Mouse (Mus musculus): Measurements from ENCODE around the gene Rara.
A peak's percentile ranks its signal among the peaks of the same experiment; 100 is the strongest.

Rara gene

GRCm38 (mm10) chr11:98953835-98954320 is 26.3 kb downstream of the Rara start:
- DNase-seq, result no peak

- DNase-seq, result peak; percentile 55
Measured at GRCm38 (mm10) chr11:98954373-98954772, 26.8 kb downstream of the Rara start.

DNA sequence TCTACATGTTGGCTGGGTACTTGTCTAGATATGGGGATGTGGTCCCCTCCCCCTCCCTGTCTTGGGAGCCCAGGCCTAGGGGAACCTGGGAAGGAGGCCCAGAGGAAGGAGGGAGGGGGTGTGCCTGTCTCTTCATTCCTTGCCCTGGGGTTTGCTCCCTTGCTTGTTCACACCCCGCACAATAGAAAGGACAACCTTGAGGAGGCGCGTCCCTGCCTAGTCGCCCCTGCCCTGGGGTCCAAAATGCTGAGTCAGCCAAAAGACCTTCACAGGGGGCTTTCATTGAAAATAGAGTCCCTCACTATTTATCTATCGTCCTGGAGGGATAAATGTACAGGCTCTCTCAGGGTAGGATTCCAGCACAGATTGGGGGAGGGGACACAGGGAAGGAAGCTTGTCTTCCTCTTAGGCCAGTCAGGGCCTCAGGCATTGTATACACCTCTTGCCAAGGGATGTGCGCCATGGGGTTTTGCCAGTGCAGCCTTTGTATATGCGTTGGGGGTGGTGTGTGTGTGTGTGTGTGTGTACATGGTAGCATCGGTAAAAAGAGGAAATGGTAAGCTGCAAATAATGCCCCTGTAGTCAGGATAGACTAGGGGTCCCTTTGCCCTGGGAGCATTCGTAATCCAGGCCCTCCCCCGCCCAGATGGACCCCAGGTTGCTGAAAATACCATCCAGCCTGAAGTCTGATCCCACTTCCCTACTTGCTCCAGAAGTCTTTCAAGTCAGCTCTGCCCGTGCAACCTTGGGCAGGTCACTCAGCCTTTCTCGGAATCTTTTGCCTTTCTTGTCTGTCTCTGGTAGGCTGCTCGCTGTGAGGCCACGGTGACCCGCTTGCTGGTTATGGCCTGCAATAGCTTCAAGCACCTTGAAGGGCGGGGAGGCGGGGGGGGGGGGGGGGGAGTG is 27.4 kb downstream of the Rara start:
- DNase-seq, result no peak

DNA sequence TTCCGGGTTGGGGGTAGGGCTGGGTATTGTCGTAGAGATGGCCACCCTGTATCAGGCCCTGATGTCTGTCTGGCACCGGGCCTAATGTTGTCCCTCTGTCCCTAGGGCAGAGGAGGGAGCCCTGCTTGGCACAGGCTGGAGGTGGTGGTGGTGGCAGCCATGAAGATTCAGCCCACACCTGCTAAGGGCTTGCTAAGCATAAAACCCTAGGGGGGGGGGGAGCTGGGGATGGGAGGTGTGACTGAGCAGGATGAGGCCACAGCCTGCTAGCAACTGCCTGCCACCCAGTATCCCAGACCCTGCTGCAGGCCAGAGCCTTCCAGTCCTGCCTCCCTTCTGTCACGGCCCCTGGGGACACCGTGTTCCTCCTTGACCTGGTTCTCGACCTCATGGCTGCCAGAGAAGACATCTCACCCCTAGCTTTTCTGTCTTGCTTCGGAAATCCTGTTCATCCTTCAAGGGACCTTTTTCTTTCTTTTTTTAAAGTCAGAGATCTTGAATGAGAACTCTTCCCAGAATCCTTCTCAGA is 28.2 kb downstream of the Rara start:
- DNase-seq, result no peak

GRCm38 (mm10) chr11:98956340-98956739 is 28.7 kb downstream of the Rara start:
- no peak for DNase-seq

- DNase-seq, result peak; percentile 43
Measured at GRCm38 (mm10) chr11:98959437-98960312, 32.1 kb downstream of the Rara start.

DNA sequence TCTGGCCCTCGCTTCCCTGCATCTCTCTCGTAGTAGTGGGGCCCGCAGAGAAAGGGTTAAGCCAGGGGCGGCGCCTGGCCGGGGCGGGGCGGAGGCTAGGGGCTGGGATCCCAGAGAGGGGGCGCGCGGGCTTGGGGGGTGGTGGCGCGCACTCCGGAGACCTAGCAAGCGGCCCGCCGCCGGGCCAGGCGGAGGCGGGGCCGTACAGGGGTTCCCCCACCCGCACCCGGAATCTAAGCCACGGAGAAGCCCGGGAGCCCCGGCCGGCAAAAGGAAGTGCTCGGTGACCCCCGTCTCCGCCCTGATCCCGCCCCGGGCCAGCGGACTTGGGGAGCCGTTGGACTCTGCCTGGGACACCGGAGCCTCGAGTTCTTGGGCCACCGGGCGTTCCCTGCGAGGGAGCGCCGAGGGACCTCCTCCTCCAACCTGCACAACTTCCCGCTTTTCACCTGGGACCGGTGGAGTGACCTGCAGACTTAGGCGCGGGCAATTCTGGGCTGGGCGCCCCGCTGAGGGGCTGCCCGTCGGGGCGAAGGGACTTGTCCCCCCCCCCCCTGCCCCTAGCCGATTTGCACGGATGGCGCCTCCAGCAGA is 32.8 kb downstream of the Rara start:
- DNase-seq, result peak; percentile 39

DNA sequence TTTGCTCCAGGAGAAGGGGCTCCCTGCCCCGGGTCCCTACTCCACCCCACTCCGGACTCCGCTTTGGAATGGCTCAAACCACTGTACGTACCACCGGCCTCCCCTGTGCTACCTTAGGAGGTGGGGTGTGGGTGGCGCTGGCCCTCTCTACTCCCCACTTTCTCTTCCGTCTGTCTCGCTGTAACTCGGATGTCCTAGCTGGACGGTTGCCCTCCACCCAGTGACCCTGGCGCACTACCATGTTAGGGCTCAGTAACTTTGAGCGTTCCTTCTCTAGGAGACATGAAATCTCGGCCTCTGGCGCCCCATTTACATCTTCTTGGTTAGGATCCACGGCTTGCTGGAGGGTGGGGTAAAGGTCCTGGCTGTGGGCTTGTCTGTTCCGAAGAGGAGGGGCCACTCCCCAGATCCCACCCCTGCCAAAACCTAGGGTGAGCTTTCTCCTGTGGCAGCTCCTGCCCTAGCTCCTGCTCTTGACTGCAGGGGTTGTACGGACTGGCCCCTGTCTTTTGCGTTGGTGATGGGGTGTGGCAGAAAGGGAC is 33.5 kb downstream of the Rara start:
- no peak for DNase-seq

DNA sequence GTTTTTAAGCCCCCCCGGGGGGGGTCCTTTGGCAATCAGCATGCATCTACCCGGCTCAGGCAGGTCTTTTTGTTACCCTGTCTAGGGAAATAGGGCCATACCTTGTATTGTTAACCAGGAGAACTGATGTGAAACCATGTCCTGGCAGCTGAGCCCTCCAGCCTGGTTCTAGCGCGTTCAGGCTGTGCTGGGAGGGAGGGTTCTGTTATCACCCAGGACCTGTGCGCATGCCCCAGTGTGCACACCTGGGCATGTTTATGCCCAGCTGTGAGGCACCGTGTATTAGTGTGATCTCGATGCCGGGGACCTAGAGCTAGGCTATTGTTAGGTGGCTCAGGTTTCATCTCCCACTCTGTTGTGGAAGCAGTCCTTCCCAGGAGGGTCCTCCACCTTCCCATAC is 34.1 kb downstream of the Rara start:
- DNase-seq, result no peak

DNA sequence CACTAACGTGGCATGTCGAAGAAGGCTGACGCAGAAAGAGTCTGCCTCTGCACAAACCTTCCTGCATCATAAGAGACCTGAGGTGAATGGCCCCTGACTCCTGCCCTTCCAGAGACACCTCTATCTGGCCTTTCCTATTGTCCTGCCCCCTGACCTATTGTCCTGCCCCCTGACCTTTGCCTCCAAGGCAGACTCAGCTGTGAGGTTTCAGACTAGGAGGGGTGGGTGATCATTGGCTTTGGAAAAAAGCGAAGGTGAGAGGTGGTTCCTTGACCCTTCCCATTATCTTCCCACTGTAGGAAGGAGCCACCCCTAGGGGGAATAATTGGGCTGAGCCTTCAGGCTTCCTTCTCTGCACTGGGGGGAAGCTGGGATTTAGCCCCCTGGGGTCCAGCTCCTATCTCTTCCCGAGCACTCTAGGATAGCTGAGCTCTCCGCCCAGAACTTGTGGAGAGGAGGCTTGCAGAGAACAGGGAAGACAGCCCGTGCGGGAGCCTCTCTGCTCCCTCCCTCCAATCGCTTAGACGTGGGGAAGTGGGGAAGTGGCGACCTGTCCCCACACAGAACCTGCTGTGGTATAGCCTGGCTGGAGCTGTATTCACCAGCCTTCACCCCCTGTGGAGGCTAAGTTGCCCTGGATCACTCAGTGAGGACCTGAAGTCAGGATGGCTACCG is 34.9 kb downstream of the Rara start:
- no peak for DNase-seq

DNA sequence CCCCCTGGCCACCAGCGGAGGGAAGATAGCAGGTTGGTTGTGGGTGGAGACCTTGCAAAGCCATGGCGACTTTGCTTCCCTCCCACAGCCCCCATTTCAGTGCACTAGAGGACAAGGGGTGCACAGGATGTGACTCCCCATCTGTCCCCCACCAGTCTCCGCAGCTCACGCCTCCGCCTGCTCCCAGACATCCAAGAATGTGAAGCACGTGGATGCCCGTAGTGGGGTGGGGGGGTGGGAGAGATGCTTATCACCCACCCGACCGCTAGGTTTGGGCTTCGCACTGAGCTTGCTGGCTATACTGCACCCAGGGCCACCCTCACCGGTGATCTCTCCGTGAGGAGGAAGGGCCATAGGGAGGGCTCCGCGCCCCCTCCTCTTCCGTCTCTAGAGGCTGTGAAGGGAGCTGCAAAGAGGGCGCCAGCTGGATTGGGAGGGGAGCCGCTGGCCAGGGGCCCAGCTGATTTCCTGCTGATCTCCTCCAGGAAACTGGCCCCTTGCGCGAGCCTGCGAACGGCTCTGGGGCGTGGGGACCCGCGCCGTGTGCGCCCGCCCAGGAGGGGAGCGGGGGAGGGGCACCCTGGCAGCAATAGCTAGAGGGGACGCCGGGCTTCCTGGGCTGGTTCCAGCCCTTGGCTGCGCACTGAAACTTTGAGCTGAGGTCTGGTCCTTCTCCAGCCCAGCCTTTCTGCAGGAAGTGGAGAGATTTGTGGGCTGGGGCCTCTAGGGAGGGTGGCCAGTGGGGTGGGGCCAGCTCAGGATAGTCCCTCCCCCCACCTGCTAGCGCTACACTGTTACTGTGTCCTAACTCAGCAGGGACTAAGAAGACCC is 35.8 kb downstream of the Rara start:
- DNase-seq, result peak; percentile 50

DNA sequence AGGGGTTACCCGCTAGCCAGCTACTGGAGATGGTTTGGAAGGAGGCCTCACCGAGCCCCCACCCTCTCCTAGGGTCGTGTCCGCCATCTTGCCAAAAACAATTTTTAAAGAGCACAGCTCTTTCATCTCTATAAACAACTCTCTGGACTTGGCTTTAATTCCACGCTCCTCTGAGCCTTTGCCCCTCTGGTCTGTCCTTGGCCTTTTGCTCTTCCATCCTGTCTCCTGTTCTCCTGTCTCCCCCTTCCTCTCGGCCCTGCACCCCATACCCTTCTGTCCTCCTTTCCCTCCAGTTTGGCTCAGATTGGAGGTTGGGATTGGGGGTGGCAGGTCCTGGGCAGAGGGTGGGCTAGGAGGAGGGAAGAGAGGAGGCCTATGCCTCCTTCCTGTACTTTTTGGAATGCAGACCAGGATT is 36.6 kb downstream of the Rara start:
- no peak for DNase-seq

DNA sequence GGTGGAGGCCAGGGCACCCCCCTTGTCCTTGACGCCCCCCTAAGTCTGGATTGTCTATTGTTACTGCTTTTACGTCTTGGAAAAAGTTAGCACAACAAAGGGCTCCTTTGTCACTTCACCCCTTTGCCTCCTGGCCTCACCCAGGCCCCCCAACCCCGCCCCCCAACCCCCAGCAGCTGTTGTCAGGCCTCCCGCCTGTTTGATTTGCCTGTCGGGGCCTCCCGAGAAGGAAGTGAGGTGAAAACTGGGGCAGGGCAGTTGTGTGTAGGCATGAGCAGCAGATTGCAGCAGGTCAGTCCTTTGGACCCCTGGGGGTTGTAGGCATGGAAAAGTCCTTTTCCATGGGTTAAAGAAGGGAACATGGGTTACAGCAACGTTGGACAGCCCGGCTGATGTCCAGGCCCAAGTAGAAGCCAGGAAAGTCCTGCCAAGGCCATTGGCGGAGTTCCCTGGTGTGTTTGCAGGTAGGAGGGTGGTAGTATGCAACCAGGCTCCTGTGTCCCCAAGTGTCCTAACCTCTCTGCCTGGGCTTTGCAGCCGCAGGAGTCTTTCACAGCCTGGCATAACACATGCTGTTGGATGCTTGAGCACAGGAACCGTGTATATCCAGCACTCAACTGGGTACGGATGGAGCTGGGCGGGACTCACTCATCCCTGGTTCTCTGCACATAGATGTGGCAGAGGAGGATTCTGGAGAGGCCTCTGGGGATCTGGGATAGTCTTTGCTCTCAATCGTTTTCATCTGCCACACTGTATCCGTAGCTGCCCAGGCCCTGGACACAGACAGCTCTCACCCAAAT is 37.2 kb downstream of the Rara start:
- peak; percentile 54 for DNase-seq

- no peak for DNase-seq
Measured at GRCm38 (mm10) chr11:98965416-98966077, 37.9 kb downstream of the Rara start.

DNA sequence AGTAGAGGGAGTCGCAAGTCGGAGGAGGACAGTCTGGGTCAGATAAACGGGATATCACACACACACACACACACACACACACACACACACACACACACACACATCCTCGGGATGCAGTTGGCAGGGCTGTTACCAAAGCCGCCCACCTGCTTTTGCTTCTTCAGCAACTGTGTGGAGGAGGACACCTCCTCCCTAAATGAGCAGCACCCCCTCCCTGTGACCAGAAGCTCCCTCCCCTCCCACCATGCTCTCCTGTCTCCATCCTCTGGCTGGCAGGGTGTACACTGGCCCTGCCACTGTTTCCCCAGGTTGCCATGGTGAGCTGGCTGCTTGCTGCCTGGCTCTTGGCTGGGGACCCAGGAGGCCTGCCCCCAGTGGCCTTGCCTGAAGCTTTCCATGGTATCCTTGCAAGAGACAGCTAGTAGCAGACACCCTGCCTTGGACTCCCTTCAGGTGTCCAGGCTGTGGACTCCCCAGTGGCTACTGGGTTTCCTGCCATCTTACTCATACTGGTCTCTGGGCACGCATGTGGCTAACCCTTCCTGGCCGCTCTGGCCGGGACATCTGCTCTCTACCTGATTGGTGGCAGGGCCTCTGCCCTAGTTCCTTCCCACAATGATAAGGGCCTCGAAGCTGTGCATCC is 39.0 kb downstream of the Rara start:
- DNase-seq, result peak; percentile 74

DNA sequence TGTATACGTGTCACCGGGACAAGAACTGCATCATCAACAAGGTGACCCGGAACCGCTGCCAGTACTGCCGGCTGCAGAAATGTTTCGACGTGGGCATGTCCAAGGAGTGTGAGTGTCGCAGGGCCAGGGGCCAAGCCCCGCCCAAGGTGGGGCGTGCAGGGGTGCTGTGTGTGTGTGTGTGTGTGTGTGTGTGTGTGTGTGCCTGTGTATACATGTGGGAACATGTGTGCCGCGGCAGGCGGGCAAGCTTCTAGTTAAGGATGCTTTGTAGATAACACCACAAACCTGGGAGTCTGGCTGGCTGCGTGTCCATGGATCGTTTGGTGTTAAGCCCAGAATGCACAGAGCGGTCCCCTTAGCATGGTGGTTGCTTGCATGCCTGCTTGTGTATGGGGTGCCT is 40.5 kb downstream of the Rara start:
- peak; percentile 25 for DNase-seq

DNA sequence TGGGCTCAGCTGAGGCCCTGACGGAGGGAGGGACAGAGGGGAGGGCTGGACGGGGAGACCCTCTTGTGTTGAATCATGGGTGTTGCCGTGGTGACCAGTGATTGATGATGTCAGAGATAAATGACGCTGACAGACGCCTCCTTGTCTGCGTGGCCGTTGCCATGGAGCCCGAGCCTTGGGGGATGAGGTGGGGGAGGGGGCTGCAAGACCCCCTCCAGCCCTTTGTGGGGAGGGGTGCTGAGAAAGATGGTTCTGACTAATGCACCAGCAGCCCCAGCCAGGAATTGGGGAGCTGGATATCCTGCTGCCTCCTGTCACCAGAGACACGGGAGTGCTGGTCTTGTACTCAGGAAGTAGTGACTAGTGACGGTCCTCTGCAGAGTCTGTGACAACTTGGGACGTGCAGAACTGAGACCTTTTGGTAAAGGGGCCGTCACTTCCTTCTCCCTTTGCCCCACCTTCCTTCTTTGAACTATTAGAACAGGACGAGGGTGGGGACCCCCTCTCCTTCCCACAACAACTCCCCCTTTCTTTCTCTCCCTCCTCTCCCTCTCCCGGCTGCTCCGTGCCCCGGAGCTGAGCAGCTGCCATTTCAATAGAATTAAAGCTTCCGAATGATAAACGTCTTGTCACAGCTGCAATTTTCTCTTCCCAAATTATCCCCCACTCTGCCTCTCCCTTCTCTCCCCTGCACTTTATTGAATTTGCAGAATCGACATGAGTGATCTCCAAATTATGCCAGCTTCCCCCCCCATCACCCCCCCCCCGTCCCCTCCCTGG is 41.3 kb downstream of the Rara start:
- peak; percentile 20 for DNase-seq

DNA sequence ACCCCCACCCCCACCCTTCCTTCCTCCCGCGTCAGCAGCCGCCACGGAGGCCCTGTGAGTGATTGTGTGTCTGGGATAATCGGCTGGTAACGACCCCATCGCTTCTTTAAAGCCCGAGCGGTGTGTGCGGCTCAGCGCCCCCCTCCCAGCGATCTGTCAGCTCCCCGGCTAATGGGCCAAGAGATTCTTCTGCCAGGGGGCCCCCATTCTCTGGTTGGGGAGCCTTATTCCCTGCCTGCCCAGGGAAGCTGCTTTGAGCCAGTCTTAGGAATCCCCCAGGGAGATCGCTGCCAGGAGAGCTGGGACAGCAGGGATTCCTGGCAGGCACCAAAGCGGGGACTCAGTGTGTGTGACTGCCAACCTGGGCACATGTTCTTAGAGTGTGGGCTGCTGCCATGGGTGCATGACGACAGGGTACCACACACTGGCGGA is 41.9 kb downstream of the Rara start:
- DNase-seq, result peak; percentile 33

Data from cerebellum, adult 11 months (tissue).